Mouse (Mus musculus) heart, adult 2 months (tissue): ENCODE measurements around the gene Scd3.

Experiments
- CTCF ChIP-seq: fragments of 200-600 bp; IDR thresholded peaks from 2 replicates; pipeline ENCODE4 v1.8.1; 2022; ENCODE audit warnings: antibody characterized with exemption, mild to moderate bottlenecking, moderate library complexity
- EP300 ChIP-seq: fragments of 200-500 bp; IDR thresholded peaks from 2 replicates; pipeline ENCODE4 v1.6.1; 2011; ENCODE audit warnings: low read depth, low read length, control low read depth; ENCODE audit not compliant: insufficient read depth

DNA sequence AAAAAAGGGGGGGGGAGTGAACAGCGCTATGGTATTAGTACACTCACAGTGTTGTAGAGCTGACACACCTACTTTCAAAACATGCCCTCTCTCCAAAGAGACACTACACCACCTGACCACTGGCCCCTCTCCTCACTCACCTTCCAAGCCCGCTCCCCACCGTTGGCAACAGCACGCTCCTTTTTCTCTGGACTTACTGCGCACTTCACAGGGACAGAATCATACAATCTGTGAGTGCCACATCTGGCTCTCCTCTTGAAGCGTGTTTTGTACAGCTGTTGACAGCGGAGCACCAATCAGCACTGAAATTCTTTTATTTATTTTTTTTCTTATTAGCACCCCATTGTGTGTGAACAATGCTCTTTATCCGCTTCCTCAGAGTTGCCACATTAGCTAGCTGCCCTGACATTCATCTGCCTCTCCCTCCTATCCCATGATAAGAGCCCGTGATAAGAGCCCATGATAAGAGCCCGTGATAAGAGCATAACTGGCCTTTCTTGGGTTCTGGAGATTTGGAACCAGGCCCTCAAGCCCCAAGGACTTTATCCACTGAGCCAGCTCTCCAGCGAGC, 43.4 kb downstream of the Scd3 start:
- TF ChIP-seq CTCF (no peak), EP300 (no peak)
